Mouse (Mus musculus) stomach, embryonic 16.5 days (tissue): ENCODE measurements around the gene Ankfn1. TPM values are rescaled to one million over a fixed set of nuclear protein-coding genes. Genes with fewer than 3 reads are reported as not detected.

ENCODE experiments used
- ATAC-seq: fragments of 200-750 bp; cut with Nextera tagmentation; 2 replicates; pipeline ENCODE4 v1.8.0; 2017; ENCODE audit warnings: moderate number of reproducible peaks, moderate TSS enrichment; ENCODE audit not compliant: insufficient read depth, low FRiP score
- H3K27ac ChIP-seq: fragments of 300-500 bp; sonication (generic); 2 replicates; pipeline ENCODE4 v1.5.1; 2014; ENCODE audit warnings: low read length
- H3K27me3 ChIP-seq: fragments of 300-500 bp; sonication (generic); 2 replicates; pipeline ENCODE4 v1.6.1; 2014; ENCODE audit warnings: low read length, control low read depth, mixed read lengths; ENCODE audit not compliant: control insufficient read depth, insufficient read depth
- H3K36me3 ChIP-seq: fragments of 300-500 bp; sonication (generic); 2 replicates; pipeline ENCODE4 v1.6.1; 2014; ENCODE audit warnings: low read length; ENCODE audit not compliant: control insufficient read depth, insufficient read depth
- H3K4me1 ChIP-seq: fragments of 300-500 bp; sonication (generic); 2 replicates; pipeline ENCODE4 v1.6.1; 2014; ENCODE audit warnings: low read length, control low read depth, mixed read lengths; ENCODE audit not compliant: control insufficient read depth, insufficient read depth
- H3K4me2 ChIP-seq: fragments of 300-500 bp; sonication (generic); 2 replicates; pipeline ENCODE4 v1.6.1; 2014; ENCODE audit warnings: low read depth, low read length, mixed read lengths
- H3K4me3 ChIP-seq: fragments of 300-500 bp; sonication (generic); replicated peaks from 2 replicates; pipeline ENCODE4 v1.5.1; 2014; ENCODE audit warnings: mild to moderate bottlenecking, low read length
- H3K9ac ChIP-seq: fragments of 300-500 bp; sonication (generic); 2 replicates; pipeline ENCODE4 v1.6.1; 2014; ENCODE audit warnings: low read length
- H3K9me3 ChIP-seq: fragments of 300-500 bp; sonication (generic); replicated peaks from 2 replicates; pipeline ENCODE4 v1.6.1; 2016; ENCODE audit warnings: low read length, control low read depth; ENCODE audit not compliant: control insufficient read depth
- WGBS: fragments of 180-500 bp; shearing (Covaris S2); extraction: QIAGEN DNeasy Blood & Tissue Kit; methylation state at CpG from one replicate; pipeline ENCODE4 v1.1.7; 2014; 5-methylcytosine and 5-hydroxymethylcytosine counted together
- polyA plus RNA-seq: library from polyadenylated mRNA; unstranded; fragments of >200 nt; fragmentation: Nextera tagmentation; extraction: Ambion mirVana; gene quantifications from 2 replicates; pipeline ENCODE4 v1.2.1, GENCODE M21; 2015

Ankfn1 gene
- polyA plus RNA-seq, 1 experiment from 2014 or later: 0.27 TPM

GRCm38 (mm10) chr11:89416769-89417168, 360.7 kb downstream of the Ankfn1 start:
- H3K9me3 ChIP-seq: no peaks in the 10 kb centered on the region
- H3K4me2 ChIP-seq: no peak overlapping the region
- H3K4me1 ChIP-seq: no peaks in the 10 kb centered on the region
- no peaks in the 10 kb centered on the region for H3K27me3 ChIP-seq
- no peak for ATAC-seq
- no peak overlapping the region for H3K27ac ChIP-seq
- H3K4me3 ChIP-seq: no peak overlapping the region
- H3K36me3 ChIP-seq: no peaks in the 10 kb centered on the region
- no peak overlapping the region for H3K9ac ChIP-seq
- WGBS: 73% methylated on average over 6 of the region's 6 CpGs

GRCm38 (mm10) chr11:89408774-89409173, 368.7 kb downstream of the Ankfn1 start:
- Histone ChIP-seq H3K4me3 (no peak overlapping the region), H3K4me1 (no peaks in the 10 kb centered on the region), H3K9ac (no peak overlapping the region), H3K27ac (no peak overlapping the region; the same call in 1 of the 2 replicates), H3K27me3 (no peaks in the 10 kb centered on the region), H3K36me3 (no peaks in the 10 kb centered on the region), H3K4me2 (no peak overlapping the region), H3K9me3 (no peaks in the 10 kb centered on the region)
- 52% methylated on average over 6 of the region's 6 CpGs for WGBS
- peak; percentile 72 for ATAC-seq

GRCm38 (mm10) chr11:89404489-89404888, 373.0 kb downstream of the Ankfn1 start:
- no peak overlapping the region for H3K4me2 ChIP-seq
- WGBS: 88% methylated on average over 1 of the region's 1 CpGs
- no peaks in the 10 kb centered on the region for H3K9me3 ChIP-seq
- H3K4me1 ChIP-seq: no peaks in the 10 kb centered on the region
- no peak overlapping the region for H3K9ac ChIP-seq
- H3K4me3 ChIP-seq: no peak overlapping the region
- no peak overlapping the region for H3K27ac ChIP-seq
- no peaks in the 10 kb centered on the region for H3K27me3 ChIP-seq
- no peak for ATAC-seq
- no peaks in the 10 kb centered on the region for H3K36me3 ChIP-seq

- H3K4me2 ChIP-seq: no peak overlapping the region
- H3K4me3 ChIP-seq: no peak overlapping the region
- WGBS: 91% methylated on average over 14 of the region's 14 CpGs
- no peaks in the 10 kb centered on the region for H3K36me3 ChIP-seq
- no peaks in the 10 kb centered on the region for H3K9me3 ChIP-seq
- no peak overlapping the region for H3K27ac ChIP-seq
- ATAC-seq: no peak
- H3K9ac ChIP-seq: no peak overlapping the region
- no peaks in the 10 kb centered on the region for H3K27me3 ChIP-seq
- no peaks in the 10 kb centered on the region for H3K4me1 ChIP-seq
Measured at GRCm38 (mm10) chr11:89403436-89403835, 374.0 kb downstream of the Ankfn1 start.

GRCm38 (mm10) chr11:89388851-89389250, 388.6 kb downstream of the Ankfn1 start:
- Histone ChIP-seq H3K9me3 (no peaks in the 10 kb centered on the region), H3K4me1 (no peaks in the 10 kb centered on the region), H3K9ac (no peak overlapping the region), H3K27ac (no peak overlapping the region), H3K36me3 (no peaks in the 10 kb centered on the region), H3K4me2 (no peak overlapping the region), H3K27me3 (no peaks in the 10 kb centered on the region), H3K4me3 (no peak overlapping the region)
- WGBS: 56% methylated on average over 2 of the region's 2 CpGs
- no peak for ATAC-seq

GRCm38 (mm10) chr11:89382634-89383009, 394.8 kb downstream of the Ankfn1 start:
- no peak overlapping the region for H3K4me3 ChIP-seq
- no peak overlapping the region for H3K4me2 ChIP-seq
- no peak overlapping the region for H3K9ac ChIP-seq
- no peak overlapping the region for H3K27ac ChIP-seq
- 0 out of 2 replicates have a peak, but pooled peaks cover 3% of the 10 kb centered on the region for H3K4me1 ChIP-seq
- 56% methylated on average over 2 of the region's 2 CpGs for WGBS
- H3K36me3 ChIP-seq: no peaks in the 10 kb centered on the region
- no peaks in the 10 kb centered on the region for H3K27me3 ChIP-seq
- 0 out of 2 replicates have a peak, but pooled peaks have one; percentile 17 for ATAC-seq
- H3K9me3 ChIP-seq: no peaks in the 10 kb centered on the region

- WGBS: 29% methylated on average over 8 of the region's 8 CpGs
- Histone ChIP-seq H3K9ac (no peak overlapping the region), H3K27me3 (no peaks in the 10 kb centered on the region), H3K36me3 (no peaks in the 10 kb centered on the region), H3K9me3 (no peaks in the 10 kb centered on the region), H3K4me2 (no peak overlapping the region), H3K4me1 (0 out of 2 replicates have a peak, but pooled peaks cover 3% of the 10 kb centered on the region), H3K27ac (no peak overlapping the region), H3K4me3 (no peak overlapping the region)
- peak; percentile 64; the same call in 1 of the 2 replicates for ATAC-seq
Measured at GRCm38 (mm10) chr11:89381782-89382633, 395.4 kb downstream of the Ankfn1 start.

GRCm38 (mm10) chr11:89370941-89371340, 406.5 kb downstream of the Ankfn1 start:
- no peak overlapping the region for H3K27ac ChIP-seq
- H3K4me3 ChIP-seq: no peak overlapping the region
- no peak overlapping the region for H3K4me2 ChIP-seq
- no peaks in the 10 kb centered on the region for H3K36me3 ChIP-seq
- WGBS: 80% methylated on average over 14 of the region's 14 CpGs
- H3K9me3 ChIP-seq: no peaks in the 10 kb centered on the region
- no peak overlapping the region for H3K9ac ChIP-seq
- no peaks in the 10 kb centered on the region for H3K4me1 ChIP-seq
- no peak for ATAC-seq
- no peaks in the 10 kb centered on the region for H3K27me3 ChIP-seq

GRCm38 (mm10) chr11:89370373-89370772, 407.1 kb downstream of the Ankfn1 start:
- 0 out of 2 replicates have a peak, but pooled peaks have one; percentile 62 for ATAC-seq
- H3K9ac ChIP-seq: no peak overlapping the region
- H3K27ac ChIP-seq: no peak overlapping the region
- H3K4me1 ChIP-seq: no peaks in the 10 kb centered on the region
- no peak overlapping the region for H3K4me2 ChIP-seq
- H3K27me3 ChIP-seq: no peaks in the 10 kb centered on the region
- H3K36me3 ChIP-seq: no peaks in the 10 kb centered on the region
- WGBS: 69% methylated on average over 7 of the region's 7 CpGs
- H3K9me3 ChIP-seq: no peaks in the 10 kb centered on the region
- H3K4me3 ChIP-seq: no peak overlapping the region
